Mouse (Mus musculus): ENCODE results near the gene Aifm3.

Gene Aifm3

GRCm38 (mm10) chr16:17489469-17490111 lies at the start of gene Aifm3:
Gene Aifm3 (plus strand): TSS chr16:17489611.
- DNase-seq, result peak in 1 of 2 experiments; percentile 12

- DNase-seq, result peak; percentile 97 to 98
Observed at GRCm38 (mm10) chr16:17451541-17452372, 37.7 kb upstream of the Aifm3 start, which contains the start of gene Crkl. Gene Crkl (plus strand): TSS chr16:17451987.

DNA sequence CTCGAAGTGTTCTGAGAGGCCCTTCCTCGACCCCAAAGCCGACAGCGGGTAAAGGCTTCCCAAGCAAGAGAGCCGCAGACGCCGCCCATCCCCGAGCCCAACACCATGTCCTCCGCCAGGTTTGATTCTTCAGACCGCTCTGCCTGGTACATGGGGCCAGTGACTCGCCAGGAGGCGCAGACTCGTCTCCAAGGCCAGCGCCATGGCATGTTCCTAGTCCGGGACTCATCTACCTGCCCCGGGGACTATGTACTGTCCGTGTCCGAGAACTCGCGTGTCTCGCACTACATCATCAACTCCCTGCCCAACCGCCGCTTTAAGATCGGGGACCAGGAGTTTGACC lies 37.1 kb upstream of the Aifm3 start:
- DNase-seq, result peak; percentile 40 to 44

- no peak for DNase-seq
Observed at GRCm38 (mm10) chr16:17456901-17457300, 32.5 kb upstream of the Aifm3 start.

GRCm38 (mm10) chr16:17460254-17460653 lies 29.2 kb upstream of the Aifm3 start:
- DNase-seq, result peak in 1 of 2 experiments; percentile 19

DNA sequence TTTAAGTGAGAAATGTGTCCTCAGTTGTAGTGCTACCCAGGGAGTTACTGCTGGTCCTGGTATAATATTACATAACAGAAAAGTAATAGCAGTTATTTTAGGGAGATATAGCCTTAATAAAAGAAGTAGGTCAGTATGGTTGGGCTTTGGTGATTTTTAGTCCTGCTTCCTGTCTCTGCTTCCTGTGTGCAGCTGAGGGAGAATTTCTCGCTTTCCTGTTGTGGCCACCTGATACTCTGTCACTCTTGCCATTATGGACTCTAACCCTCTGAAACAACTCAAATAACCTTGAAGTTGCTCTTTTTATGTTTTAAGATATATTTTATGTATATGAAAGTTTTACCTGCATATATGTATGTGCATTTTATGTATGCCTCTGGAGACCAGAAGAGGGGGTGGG lies 27.8 kb upstream of the Aifm3 start:
- DNase-seq, result no peak

DNA sequence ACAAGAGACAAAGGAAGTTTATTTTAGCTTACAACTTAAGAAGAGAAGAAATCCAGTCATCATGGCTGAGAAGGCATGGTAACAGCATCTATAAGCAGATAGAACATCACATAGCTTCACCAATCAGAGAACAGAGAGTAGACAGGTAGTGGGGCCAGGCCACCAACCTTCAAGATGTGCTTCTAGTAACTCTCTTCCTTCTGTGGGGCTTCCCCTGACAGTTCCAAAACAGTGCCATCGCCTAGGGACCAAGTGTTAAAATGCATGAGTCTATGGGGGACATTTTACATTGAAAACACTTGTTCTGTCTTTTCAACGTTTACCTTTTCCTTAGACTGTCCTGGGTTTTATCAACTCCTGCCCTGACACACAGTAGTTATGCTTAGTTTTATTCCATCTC lies 26.2 kb upstream of the Aifm3 start:
- DNase-seq, result no peak

DNA sequence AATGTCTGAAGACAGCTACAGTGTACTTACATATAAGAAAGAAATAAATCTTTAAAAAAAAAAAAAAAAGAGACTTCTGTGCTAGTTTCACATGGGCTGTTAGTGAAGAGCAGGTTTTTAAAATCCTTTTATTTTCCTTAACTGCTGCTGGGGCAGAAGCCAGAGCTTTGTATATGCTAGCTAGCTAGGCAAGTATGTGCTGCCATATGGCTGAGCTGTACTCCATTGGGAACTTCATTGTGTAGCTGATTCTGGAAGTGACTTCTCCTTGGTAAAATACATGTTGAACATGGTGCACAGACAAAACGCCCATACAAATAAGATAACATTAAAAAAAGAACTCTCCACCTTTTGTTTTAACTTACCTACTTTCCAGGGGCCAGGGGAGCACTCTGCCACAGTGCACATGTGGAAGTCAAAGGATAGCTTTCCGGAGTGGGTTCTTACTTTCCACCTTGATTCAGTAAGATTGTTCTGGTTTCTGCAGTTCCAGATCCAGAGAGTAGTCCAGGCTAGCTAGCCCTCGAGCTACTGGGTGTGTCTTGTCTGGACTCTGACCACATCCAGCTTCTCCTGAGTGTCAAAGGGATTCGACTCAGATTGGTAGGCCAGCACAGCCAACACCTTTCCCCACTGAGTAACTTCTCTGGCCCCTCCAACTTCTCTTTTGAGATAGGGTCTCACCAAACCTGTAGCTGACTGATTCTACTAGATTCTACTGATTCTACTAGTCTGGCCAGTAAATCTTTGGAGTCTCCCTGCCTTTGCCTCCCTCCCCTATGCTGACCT lies 22.3 kb upstream of the Aifm3 start:
- DNase-seq, result no peak

DNA sequence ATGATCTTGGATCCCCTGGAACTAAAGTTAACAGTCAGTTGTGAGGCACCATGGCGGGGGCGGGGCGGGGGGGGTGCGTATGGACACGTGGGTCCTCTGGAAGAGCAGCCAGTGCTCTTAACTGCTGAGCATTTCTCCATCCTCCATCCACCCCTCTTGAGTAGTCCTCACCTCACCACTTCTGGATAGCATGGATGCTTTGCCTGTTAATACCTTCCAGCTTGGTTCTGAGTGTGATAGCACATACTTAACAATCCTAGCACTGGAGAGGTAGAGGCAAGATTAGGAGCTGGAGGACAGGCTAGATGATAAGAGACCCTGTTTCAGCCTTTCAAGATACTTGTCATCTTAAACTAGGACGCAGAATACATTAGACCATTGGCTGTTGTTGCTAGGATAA lies 16.9 kb upstream of the Aifm3 start:
- DNase-seq, result no peak

DNA sequence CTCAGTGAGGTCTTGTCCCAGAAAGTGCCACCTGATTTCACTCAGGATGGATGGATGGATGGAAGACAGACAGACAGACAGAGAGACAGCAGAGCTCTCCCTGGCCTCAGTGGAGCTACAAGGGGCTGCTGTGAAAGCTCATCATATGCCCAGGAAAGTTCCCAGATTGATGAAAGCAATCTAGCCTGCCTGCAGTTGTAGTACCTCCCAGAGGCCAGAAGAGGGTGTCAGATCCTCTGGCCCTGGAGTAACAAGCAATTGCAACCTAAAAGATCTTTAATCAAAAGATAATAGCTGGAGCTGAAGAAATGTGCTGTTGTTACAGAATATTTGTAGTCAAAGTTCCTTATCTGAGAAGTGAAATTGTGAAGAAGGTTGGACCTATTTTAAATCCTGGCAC lies 15.3 kb upstream of the Aifm3 start:
- DNase-seq, result no peak

DNA sequence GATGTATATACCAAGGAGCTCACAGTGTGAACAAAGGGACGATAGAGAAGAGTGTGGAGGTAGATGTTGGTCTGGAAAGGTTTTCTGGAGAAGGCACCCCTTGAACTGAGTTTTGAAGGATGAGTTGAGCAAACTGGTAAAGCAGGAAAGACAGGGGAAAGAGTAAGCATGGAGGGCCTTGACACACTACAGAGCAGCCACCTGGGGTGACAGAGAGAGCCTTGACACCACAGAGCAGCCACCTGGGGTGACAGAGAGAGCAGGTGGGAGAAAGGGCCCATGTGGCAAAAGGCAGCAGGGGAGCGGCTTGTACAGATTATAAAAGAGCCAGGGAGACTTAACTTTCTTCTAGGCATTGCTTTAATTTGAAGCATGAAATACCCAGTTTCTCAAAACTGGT lies 14.7 kb upstream of the Aifm3 start:
- DNase-seq, result peak in 1 of 2 experiments; percentile 22

GRCm38 (mm10) chr16:17475326-17475725 lies 14.1 kb upstream of the Aifm3 start:
- no peak for DNase-seq

- DNase-seq, result no peak
Observed at GRCm38 (mm10) chr16:17478331-17478943, 11.0 kb upstream of the Aifm3 start.

- no peak for DNase-seq
Observed at GRCm38 (mm10) chr16:17481465-17481864, 7.9 kb upstream of the Aifm3 start.

- DNase-seq, result peak; percentile 37 to 58
Observed at GRCm38 (mm10) chr16:17486505-17486904, 2.9 kb upstream of the Aifm3 start.

GRCm38 (mm10) chr16:17488478-17489468 lies 638 bp upstream of the Aifm3 start:
- no peak for DNase-seq

- no peak for DNase-seq
Observed at GRCm38 (mm10) chr16:17491154-17491553, 1.7 kb downstream of the Aifm3 start.

- no peak for DNase-seq
Observed at GRCm38 (mm10) chr16:17491896-17492561, 2.6 kb downstream of the Aifm3 start.

DNA sequence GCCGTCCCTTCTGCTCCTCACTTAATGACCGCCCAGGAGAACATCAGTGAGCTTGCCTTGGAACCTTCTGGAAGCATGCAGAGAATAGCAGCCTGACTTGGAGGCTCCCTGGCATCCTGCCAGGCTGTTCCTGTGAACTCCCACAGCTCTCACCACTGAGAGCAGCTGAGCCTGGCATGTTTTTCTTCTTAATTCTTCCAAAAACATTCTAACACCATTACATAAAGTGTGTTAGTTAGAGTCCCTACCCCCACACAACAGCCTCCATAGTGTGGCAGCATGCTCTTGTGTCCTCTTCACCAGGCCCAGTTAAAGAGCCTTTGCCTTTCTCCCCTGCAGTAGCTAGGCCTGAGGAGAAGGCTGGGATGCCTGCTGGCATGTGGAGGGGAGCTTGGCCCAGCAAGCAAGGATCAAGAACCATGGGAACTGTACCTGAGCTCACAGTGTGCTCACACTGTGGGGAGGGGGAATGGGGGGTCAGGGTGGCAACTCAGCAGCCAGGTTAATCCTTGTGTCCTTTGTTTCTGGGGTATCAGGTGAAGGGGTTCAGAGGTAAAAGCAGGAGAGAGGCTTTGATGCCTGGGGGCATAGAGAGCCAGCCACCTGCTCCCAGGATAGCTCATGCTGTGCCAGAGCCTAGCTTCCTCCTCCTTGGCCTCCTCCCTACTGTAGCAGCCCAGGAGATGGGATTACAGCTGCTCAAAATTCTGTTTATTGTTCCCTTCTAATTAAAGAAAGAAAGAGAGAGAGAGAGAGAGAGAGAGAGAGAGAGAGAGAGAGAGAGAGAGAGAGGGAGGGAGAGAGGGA lies 7.3 kb downstream of the Aifm3 start:
- no peak for DNase-seq

- no peak for DNase-seq
Observed at GRCm38 (mm10) chr16:17499249-17499883, 10.0 kb downstream of the Aifm3 start.
